Mouse (Mus musculus) stomach, embryonic 14.5 days (tissue): ENCODE results near the gene S100a7a. TPM values are rescaled to one million over a fixed set of nuclear protein-coding genes. Genes with fewer than 3 reads are reported as not detected.

Experiments used
- ATAC-seq: fragments of 200-750 bp; cut with Nextera tagmentation; 2 replicates; pipeline ENCODE4 v1.8.0; 2017; ENCODE audit warnings: low read depth, moderate TSS enrichment; ENCODE audit not compliant: insufficient number of reproducible peaks, insufficient read depth, low FRiP score
- H3K27ac ChIP-seq: fragments of 300-500 bp; sonication (generic); 2 replicates; pipeline ENCODE4 v1.5.1; 2014; ENCODE audit warnings: mild to moderate bottlenecking, low read length, moderate library complexity, mixed read lengths
- H3K27me3 ChIP-seq: fragments of 300-500 bp; sonication (generic); 2 replicates; pipeline ENCODE4 v1.6.1; 2014; ENCODE audit warnings: low read length, control low read depth, mixed read lengths; ENCODE audit not compliant: control insufficient read depth, insufficient read depth
- H3K36me3 ChIP-seq: fragments of 300-500 bp; sonication (generic); 2 replicates; pipeline ENCODE4 v1.6.1; 2014; ENCODE audit warnings: mild to moderate bottlenecking, control low read depth, low read length, moderate library complexity, mixed read lengths; ENCODE audit not compliant: control insufficient read depth, insufficient read depth
- H3K4me1 ChIP-seq: fragments of 300-500 bp; sonication (generic); 2 replicates; pipeline ENCODE4 v1.6.1; 2014; ENCODE audit warnings: low read length, control low read depth, mixed read lengths; ENCODE audit not compliant: control insufficient read depth, insufficient read depth
- H3K4me2 ChIP-seq: fragments of 300-500 bp; sonication (generic); replicated peaks from 2 replicates; pipeline ENCODE4 v1.6.1; 2014; ENCODE audit warnings: low read depth, low read length, control low read depth
- H3K4me3 ChIP-seq: fragments of 300-500 bp; sonication (generic); 2 replicates; pipeline ENCODE4 v1.5.1; 2014; ENCODE audit warnings: low read depth, low read length, control low read depth
- H3K9ac ChIP-seq: fragments of 300-500 bp; sonication (generic); replicated peaks from 2 replicates; pipeline ENCODE4 v1.6.1; 2014; ENCODE audit warnings: low read depth, mild to moderate bottlenecking, control low read depth, low read length, moderate library complexity, mixed read lengths
- H3K9me3 ChIP-seq: fragments of 300-500 bp; sonication (generic); 2 replicates; pipeline ENCODE4 v1.6.1; 2016; ENCODE audit warnings: low read depth, low read length, control low read depth; ENCODE audit not compliant: control insufficient read depth
- WGBS: fragments of 180-500 bp; shearing (Covaris S2); extraction: QIAGEN DNeasy Blood & Tissue Kit; methylation state at CpG from one replicate; pipeline ENCODE4 v1.1.7; 2014; 5-methylcytosine and 5-hydroxymethylcytosine counted together
- polyA plus RNA-seq: library from polyadenylated mRNA; unstranded; fragments of >200 nt; fragmentation: Nextera tagmentation; extraction: Ambion mirVana; gene quantifications from 2 replicates; pipeline ENCODE4 v1.2.1, GENCODE M21; 2014

S100a7a gene
- polyA plus RNA-seq, 1 experiment from 2014 or later, result not detected

DNA sequence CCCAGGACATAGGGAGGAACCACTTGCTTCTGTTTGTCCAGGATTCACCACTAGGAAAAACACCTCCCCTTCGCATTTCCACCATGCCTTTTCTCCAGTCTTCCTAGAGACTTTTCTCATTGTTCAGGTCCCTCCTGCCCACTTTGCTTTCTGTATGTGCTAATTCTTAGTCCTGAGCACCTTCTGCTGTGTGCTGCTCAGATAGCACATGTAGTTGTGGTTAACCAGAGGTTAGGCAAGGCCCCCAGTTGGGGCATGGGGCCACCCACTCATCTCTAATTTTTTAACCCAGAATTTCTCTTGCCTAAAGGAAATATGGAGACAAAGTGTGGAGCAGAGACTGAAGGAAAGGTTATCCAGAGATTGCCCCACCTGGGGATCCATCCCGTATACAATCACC lies 48.4 kb downstream of the S100a7a start:
- no peaks in the 10 kb centered on the region for H3K27me3 ChIP-seq
- ATAC-seq, result no peak
- H3K4me1 ChIP-seq, result no peaks in the 10 kb centered on the region
- no peak overlapping the region for H3K27ac ChIP-seq
- no peak overlapping the region for H3K4me2 ChIP-seq
- H3K4me3 ChIP-seq, result no peak overlapping the region
- no peak overlapping the region for H3K9ac ChIP-seq
- no peaks in the 10 kb centered on the region for H3K9me3 ChIP-seq
- WGBS, result 89% methylated on average over 2 of the region's 2 CpGs
- H3K36me3 ChIP-seq, result no peaks in the 10 kb centered on the region

Other genes starting within 250 kb of the S100a7a start
- 28.7 and 29.6 TPM in 2 replicates for gene Ints3, start 220.4 kb upstream of the S100a7a start, polyA plus RNA-seq
- 4.6 and 4.8 TPM in 2 replicates for gene Npr1, start 188.2 kb upstream of the S100a7a start, polyA plus RNA-seq
- 208 and 217 TPM in 2 replicates for gene Ilf2, start 177.9 kb upstream of the S100a7a start, polyA plus RNA-seq
- gene Snapin, start 163.0 kb upstream of the S100a7a start, polyA plus RNA-seq, result 81.2 and 88.0 TPM in 2 replicates
- gene Chtop, start 144.5 kb upstream of the S100a7a start, polyA plus RNA-seq, result 97.4 and 98.2 TPM in 2 replicates
- 46.8 and 48.5 TPM in 2 replicates for gene S100a1, start 139.6 kb upstream of the S100a7a start, polyA plus RNA-seq
- 31.2 and 33.5 TPM in 2 replicates for gene S100a13, start 139.6 kb upstream of the S100a7a start, polyA plus RNA-seq
- gene S100a14, start 127.2 kb upstream of the S100a7a start, polyA plus RNA-seq, result 14.0 and 17.0 TPM in 2 replicates
- 244 and 247 TPM in 2 replicates for gene S100a16, start 116.8 kb upstream of the S100a7a start, polyA plus RNA-seq
- gene S100a3, start 93.4 kb upstream of the S100a7a start, polyA plus RNA-seq, result 0.42 and 0.62 TPM in 2 replicates
- gene S100a2, start 63.8 kb upstream of the S100a7a start, polyA plus RNA-seq, result not detected in 2 replicates
- not detected in 2 replicates for gene Gm42674, start 52.1 kb upstream of the S100a7a start, polyA plus RNA-seq
- gene S100a4, start 50.2 kb upstream of the S100a7a start, polyA plus RNA-seq, result 5.5 and 7.4 TPM in 2 replicates
- gene S100a5, start 45.5 kb upstream of the S100a7a start, polyA plus RNA-seq, result 0.71 TPM in 1 of 2 replicates, not detected in the other
- gene S100a6, start 41.1 kb upstream of the S100a7a start, polyA plus RNA-seq, result 418 and 466 TPM in 2 replicates
- gene S100a8, start 15.0 kb downstream of the S100a7a start, polyA plus RNA-seq, result 58.0 and 73.3 TPM in 2 replicates
- gene S100a9, start 41.7 kb downstream of the S100a7a start, polyA plus RNA-seq, result 41.0 and 53.5 TPM in 2 replicates
- not detected in 2 replicates for gene Pglyrp4, start 72.9 kb downstream of the S100a7a start, polyA plus RNA-seq
- not detected in 2 replicates for gene Gm5849, start 123.9 kb downstream of the S100a7a start, polyA plus RNA-seq